Mouse (Mus musculus) embryonic stem cell, embryonic (primary cell): Measurements from ENCODE around the gene Kansl3.

ENCODE experiments used
- CTCF ChIA-PET, 4 experiments: fragments of 300-600 bp in 2 of 4; fragments of 350-600 bp in 2 of 4; sonication (Branson Sonifier 250); formaldehyde crosslinking; loops; one replicate each; lab custom pipeline; 2022; ENCODE audit warnings: inconsistent platforms in 2 of 4; lab: Charles Lee
- POLR2A ChIA-PET, 4 experiments: fragments of 300-600 bp in 2 of 4; fragments of 350-600 bp in 2 of 4; sonication (Branson Sonifier 250); formaldehyde crosslinking; loops; one replicate each; lab custom pipeline; 2022; ENCODE audit warnings: antibody characterized with exemption in 4 of 4, inconsistent platforms in 1 of 4; lab: Charles Lee

Gene Kansl3

GRCm38 (mm10) chr1:36306120-36306519, 62.9 kb downstream of the Kansl3 start:
- ChIA-PET CTCF (interaction anchor here in 1 of 4 experiments (1.8 to 4.0 kb wide), 2 partner anchors 16 to 18 kb away, joined by 7 to 17 read pairs; no protein-coding TSS in a partner anchor), POLR2A (interaction anchor here in 3 of 4 experiments (0.7 to 5.1 kb wide), 15 partner anchors 9 to 205 kb away, joined by 3 to 27 read pairs (median 6); partner anchors contain the start of gene Kansl3 (in 1 of the 3))

GRCm38 (mm10) chr1:36304764-36305163, 64.2 kb downstream of the Kansl3 start:
- ChIA-PET CTCF (no interaction called here), POLR2A (no interaction called here)

- CTCF ChIA-PET, result no interaction called here
- POLR2A ChIA-PET, result interaction anchor here in 2 of 4 experiments (0.7 to 1.0 kb wide), 2 partner anchors 11 to 12 kb away, joined by 3 to 6 read pairs; no protein-coding TSS in a partner anchor
These were observed 65.3 kb downstream of the Kansl3 start for GRCm38 (mm10) chr1:36303381-36304320.

GRCm38 (mm10) chr1:36302957-36303356, 66.0 kb downstream of the Kansl3 start:
- POLR2A ChIA-PET, result interaction anchor here in 2 of 4 experiments (0.7 to 1.0 kb wide), 2 partner anchors 12 kb away, joined by 3 to 6 read pairs; no protein-coding TSS in a partner anchor
- CTCF ChIA-PET, result interaction anchor here in 1 of 4 experiments (0.6 to 1.5 kb wide), 2 partner anchors 21 to 255 kb away, joined by 3 read pairs; partner anchors contain the start of gene Sema4c

GRCm38 (mm10) chr1:36302273-36302672, 66.7 kb downstream of the Kansl3 start:
- ChIA-PET POLR2A (interaction anchor here in 2 of 4 experiments (1.0 to 1.2 kb wide), 2 partner anchors 12 to 14 kb away, joined by 3 to 4 read pairs; no protein-coding TSS in a partner anchor), CTCF (interaction anchor here in 2 of 4 experiments (0.6 to 1.5 kb wide), 3 partner anchors 21 to 256 kb away, joined by 3 read pairs; partner anchors contain the start of gene Sema4c (in 1 of the 2))

GRCm38 (mm10) chr1:36300486-36300885, 68.5 kb downstream of the Kansl3 start:
- POLR2A ChIA-PET, result interaction anchor here in 1 of 4 experiments (0.7 to 1.8 kb wide), 2 partner anchors 9 to 21 kb away, joined by 3 to 4 read pairs; no protein-coding TSS in a partner anchor
- CTCF ChIA-PET, result no interaction called here

- POLR2A ChIA-PET, result interaction anchor here in 1 of 4 experiments (0.6 kb wide), 1 partner anchor 1696 kb away, joined by 7 read pairs; no protein-coding TSS in a partner anchor
These were observed 69.3 kb downstream of the Kansl3 start for GRCm38 (mm10) chr1:36299676-36300075.

GRCm38 (mm10) chr1:36299126-36299525, 69.9 kb downstream of the Kansl3 start:
- CTCF ChIA-PET, result no interaction called here
- POLR2A ChIA-PET, result interaction anchor here in 3 of 4 experiments (0.6 to 1.9 kb wide), 5 partner anchors 8 to 1696 kb away, joined by 3 to 9 read pairs (median 7); partner anchors contain the start of gene Arid5a (in 3 of the 3)

More at GRCm38 (mm10) chr1:36299676-36300075, 69.3 kb downstream of the Kansl3 start:
- CTCF ChIA-PET, result interaction anchor here in 1 of 4 experiments (0.7 kb wide), 2 partner anchors 18 to 852 kb away, joined by 4 to 6 read pairs; no protein-coding TSS in a partner anchor

- CTCF ChIA-PET, result no interaction called here
These were observed 70.9 kb downstream of the Kansl3 start for GRCm38 (mm10) chr1:36298107-36298506.

GRCm38 (mm10) chr1:36296466-36297149, 72.4 kb downstream of the Kansl3 start:
- CTCF ChIA-PET, result interaction anchor here in 2 of 4 experiments (0.5 to 0.7 kb wide), 3 partner anchors 97 to 930 kb away, joined by 3 to 5 read pairs (median 5); no protein-coding TSS in a partner anchor
- POLR2A ChIA-PET, result interaction anchor here in 3 of 4 experiments (0.5 to 5.2 kb wide), 7 partner anchors 8 to 701 kb away, joined by 3 to 25 read pairs (median 5); partner anchors contain the start of gene Arid5a (in 3 of the 3)

More at GRCm38 (mm10) chr1:36298107-36298506, 70.9 kb downstream of the Kansl3 start:
- POLR2A ChIA-PET, result interaction anchor here in 3 of 4 experiments (1.0 to 2.4 kb wide), 4 partner anchors 9 to 16 kb away, joined by 3 to 18 read pairs (median 7); partner anchors contain the start of gene Arid5a (in 3 of the 3)

- CTCF ChIA-PET, result interaction anchor here (0.8 to 1.2 kb wide), 5 partner anchors 17 to 207 kb away, joined by 3 to 6 read pairs (median 3); no protein-coding TSS in a partner anchor
- POLR2A ChIA-PET, result interaction anchor here in 3 of 4 experiments (0.7 to 5.2 kb wide), 4 partner anchors 9 to 13 kb away, joined by 3 to 25 read pairs (median 6); partner anchors contain the start of gene Arid5a (in 3 of the 3)
These were observed 74.6 kb downstream of the Kansl3 start for GRCm38 (mm10) chr1:36294402-36294801.

GRCm38 (mm10) chr1:36293470-36293869, 75.5 kb downstream of the Kansl3 start:
- CTCF ChIA-PET, result interaction anchor here in 1 of 4 experiments (0.9 kb wide), 1 partner anchor 28 kb away, joined by 3 read pairs; no protein-coding TSS in a partner anchor
- POLR2A ChIA-PET, result interaction anchor here in 2 of 4 experiments (0.6 to 5.2 kb wide), 4 partner anchors 9 to 178 kb away, joined by 3 to 25 read pairs (median 4); partner anchors contain the start of gene Arid5a (in 2 of the 2)
